Mouse (Mus musculus): ENCODE data around the gene Gm20662. TPM values are rescaled to one million over a fixed set of nuclear protein-coding genes. Genes with fewer than 3 reads are reported as not detected.
A peak's percentile ranks its signal among the peaks of the same experiment; 100 is the strongest.

Gm20662 gene
- total and polyA plus RNA-seq, 3 experiments: 0.27 to 0.76 TPM; not detected in 1

GRCm38 (mm10) chr9:107982681-107983346 lies 13.3 kb upstream of the Gm20662 start, which contains the start of gene Gm20661:
Gene Gm20661, plus strand, starts transcription at chr9:107983058.
- Histone ChIP-seq H3K36me3 (replicated peaks) (peaks cover 72% of the 10 kb centered on the region), H3K4me3 (ENCODE audit: low read depth, low read length) (peak within 1 kb of the TSS; percentile 83), H3K4me1 (ENCODE audit: insufficient read depth, low read depth, low read length) (peaks cover 91% of the 10 kb centered on the region), H3K9me3 (replicated peaks) (no peaks in the 10 kb centered on the region), H3K27me3 (ENCODE audit: insufficient read depth, low read length) (no peaks in the 10 kb centered on the region)
- ATAC-seq (ENCODE audit: extremely low read depth, insufficient number of reproducible peaks, low FRiP score, poor library complexity, severe bottlenecking) (peak; percentile 69), DNase-seq (ENCODE audit: low spot score) (peak; percentile 84)
- TF ChIP-seq TAL1 (conservative IDR thresholded peaks at IDR 0.05; ENCODE audit: low read depth, low read length): peak; percentile 90
- no peak for TF ChIP-seq GATA2 (IDR thresholded peaks at IDR 0.05; ENCODE audit: borderline replicate concordance, low read depth, low read length)

- Histone ChIP-seq H3K36me3 (replicated peaks) (peaks cover 66% of the 10 kb centered on the region), H3K4me1 (ENCODE audit: insufficient read depth, low read depth, low read length) (peaks cover 87% of the 10 kb centered on the region), H3K4me3 (ENCODE audit: low read depth, low read length) (peak overlapping the region; percentile 83), H3K9me3 (replicated peaks) (no peaks in the 10 kb centered on the region), H3K27me3 (ENCODE audit: insufficient read depth, low read length) (no peaks in the 10 kb centered on the region)
- peak; percentile 46 for ATAC-seq (ENCODE audit: extremely low read depth, insufficient number of reproducible peaks, low FRiP score, poor library complexity, severe bottlenecking)
- TF ChIP-seq TAL1 (conservative IDR thresholded peaks at IDR 0.05; ENCODE audit: low read depth, low read length): no peak
- TF ChIP-seq POLR2AphosphoS5 (IDR thresholded peaks at IDR 0.05; ENCODE audit: insufficient replicate concordance, low read depth, low read length): 0 out of 2 replicates have a peak, but pooled peaks have one; percentile 8
- peak; percentile 62 for DNase-seq (ENCODE audit: low spot score)
Observed at GRCm38 (mm10) chr9:107983421-107983890, 12.7 kb upstream of the Gm20662 start.

GRCm38 (mm10) chr9:107984052-107984753 lies 11.9 kb upstream of the Gm20662 start:
- H3K9me3 ChIP-seq (replicated peaks): no peaks in the 10 kb centered on the region
- ATAC-seq (ENCODE audit: extremely low read depth, insufficient number of reproducible peaks, low FRiP score, poor library complexity, severe bottlenecking): no peak
- H3K27me3 ChIP-seq (ENCODE audit: insufficient read depth, low read length): no peaks in the 10 kb centered on the region
- peaks cover 59% of the 10 kb centered on the region for H3K36me3 ChIP-seq (replicated peaks)
- no peak for DNase-seq (ENCODE audit: low spot score)
- H3K4me3 ChIP-seq (ENCODE audit: low read depth, low read length): peak overlapping the region; percentile 83
- TF ChIP-seq TAL1 (conservative IDR thresholded peaks at IDR 0.05; ENCODE audit: low read depth, low read length): no peak
- no peak; the same call in 1 of the 2 replicates for TF ChIP-seq POLR2AphosphoS5 (IDR thresholded peaks at IDR 0.05; ENCODE audit: insufficient replicate concordance, low read depth, low read length)
- no peak for TF ChIP-seq GATA2 (IDR thresholded peaks at IDR 0.05; ENCODE audit: borderline replicate concordance, low read depth, low read length)
- no peak for TF ChIP-seq GATA1 (IDR thresholded peaks at IDR 0.05; ENCODE audit: borderline replicate concordance, low read length)
- TF ChIP-seq CTCF (IDR thresholded peaks at IDR 0.05; ENCODE audit: low read depth, low read length): no peak
- peaks cover 81% of the 10 kb centered on the region for H3K4me1 ChIP-seq (ENCODE audit: insufficient read depth, low read depth, low read length)

- peaks cover 54% of the 10 kb centered on the region for H3K36me3 ChIP-seq (replicated peaks)
- peaks cover 79% of the 10 kb centered on the region for H3K4me1 ChIP-seq (ENCODE audit: insufficient read depth, low read depth, low read length)
- no peak for ATAC-seq (ENCODE audit: extremely low read depth, insufficient number of reproducible peaks, low FRiP score, poor library complexity, severe bottlenecking)
- no peak for DNase-seq (ENCODE audit: low spot score)
- H3K4me3 ChIP-seq (ENCODE audit: low read depth, low read length): peak overlapping the region; percentile 83
- no peak for TF ChIP-seq GATA2 (IDR thresholded peaks at IDR 0.05; ENCODE audit: borderline replicate concordance, low read depth, low read length)
- no peak for TF ChIP-seq POLR2AphosphoS5 (IDR thresholded peaks at IDR 0.05; ENCODE audit: insufficient replicate concordance, low read depth, low read length)
- no peak for TF ChIP-seq CTCF (IDR thresholded peaks at IDR 0.05; ENCODE audit: low read depth, low read length)
- no peak for TF ChIP-seq GATA1 (IDR thresholded peaks at IDR 0.05; ENCODE audit: borderline replicate concordance, low read length)
- no peak for TF ChIP-seq TAL1 (conservative IDR thresholded peaks at IDR 0.05; ENCODE audit: low read depth, low read length)
- H3K9me3 ChIP-seq (replicated peaks): no peaks in the 10 kb centered on the region
- H3K27me3 ChIP-seq (ENCODE audit: insufficient read depth, low read length): no peaks in the 10 kb centered on the region
Observed at GRCm38 (mm10) chr9:107984754-107985055, 11.4 kb upstream of the Gm20662 start.

- Histone ChIP-seq H3K9me3 (replicated peaks) (no peaks in the 10 kb centered on the region), H3K4me1 (ENCODE audit: insufficient read depth, low read depth, low read length) (peaks cover 79% of the 10 kb centered on the region), H3K27me3 (ENCODE audit: insufficient read depth, low read length) (no peaks in the 10 kb centered on the region), H3K36me3 (replicated peaks) (peaks cover 46% of the 10 kb centered on the region), H3K4me3 (ENCODE audit: low read depth, low read length) (peak within 1 kb of the TSS; percentile 83)
- peak; percentile 22 for ATAC-seq (ENCODE audit: extremely low read depth, insufficient number of reproducible peaks, low FRiP score, poor library complexity, severe bottlenecking)
- DNase-seq (ENCODE audit: low spot score): peak; percentile 68
- TF ChIP-seq TAL1 (conservative IDR thresholded peaks at IDR 0.05; ENCODE audit: low read depth, low read length) (no peak), POLR2AphosphoS5 (IDR thresholded peaks at IDR 0.05; ENCODE audit: insufficient replicate concordance, low read depth, low read length) (no peak), CTCF (IDR thresholded peaks at IDR 0.05; ENCODE audit: low read depth, low read length) (no peak), GATA2 (IDR thresholded peaks at IDR 0.05; ENCODE audit: borderline replicate concordance, low read depth, low read length) (no peak), GATA1 (IDR thresholded peaks at IDR 0.05; ENCODE audit: borderline replicate concordance, low read length) (no peak)
Observed at GRCm38 (mm10) chr9:107985131-107986119, 10.7 kb upstream of the Gm20662 start, which contains the start of gene Inka1. Gene Inka1, minus strand, starts transcription at chr9:107985879.

Measured in G1E (cell line).